Mouse (Mus musculus) heart, embryonic 10.5 days (tissue): ENCODE measurements around the gene Ptprk. TPM values are rescaled to one million over a fixed set of nuclear protein-coding genes. Genes with fewer than 3 reads are reported as not detected.

Experiments
- DNase-seq: peaks from one replicate; pipeline ENCODE4 v3.0.0-alpha.2; 2017; ENCODE audit warnings: low spot score
- H3K27ac ChIP-seq: fragments of 300-500 bp; sonication (generic); 2 replicates; pipeline ENCODE4 v1.5.1; 2016; ENCODE audit warnings: mild to moderate bottlenecking
- H3K27me3 ChIP-seq: fragments of 300-500 bp; sonication (generic); 2 replicates; pipeline ENCODE4 v1.6.1; 2016; ENCODE audit warnings: mild to moderate bottlenecking; ENCODE audit not compliant: poor library complexity, insufficient read depth, severe bottlenecking
- H3K36me3 ChIP-seq: fragments of 300-500 bp; sonication (generic); 2 replicates; pipeline ENCODE4 v1.6.1; 2016; ENCODE audit warnings: mild to moderate bottlenecking, moderate library complexity
- H3K4me1 ChIP-seq: fragments of 300-500 bp; sonication (generic); 2 replicates; pipeline ENCODE4 v1.6.1; 2016; ENCODE audit warnings: mild to moderate bottlenecking
- H3K4me3 ChIP-seq: fragments of 300-500 bp; sonication (generic); 2 replicates; pipeline ENCODE4 v1.5.1; 2016; ENCODE audit warnings: mild to moderate bottlenecking, moderate library complexity
- H3K9me3 ChIP-seq: fragments of 300-500 bp; sonication (generic); 2 replicates; pipeline ENCODE4 v1.6.1; 2016; ENCODE audit warnings: mild to moderate bottlenecking, moderate library complexity
- WGBS: fragments of 180-500 bp; shearing (Covaris S2); methylation state at CpG from one replicate; pipeline ENCODE4 v1.1.7; 2016; 5-methylcytosine and 5-hydroxymethylcytosine counted together
- polyA plus RNA-seq: library from polyadenylated mRNA; unstranded; fragments of >200 nt; fragmentation: Nextera tagmentation; extraction: Ambion mirVana; gene quantifications from 2 replicates; pipeline ENCODE4 v1.2.1, GENCODE M21; 2016

The Ptprk gene
- polyA plus RNA-seq, 1 experiment from 2014 or later, result 39.0 TPM

GRCm38 (mm10) chr10:28083625-28084024, 9.0 kb downstream of the Ptprk start:
- H3K27ac ChIP-seq, result no peak overlapping the region
- 54% methylated on average over 1 of the region's 1 CpGs for WGBS
- H3K9me3 ChIP-seq, result no peaks in the 10 kb centered on the region
- no peaks in the 10 kb centered on the region for H3K27me3 ChIP-seq
- H3K36me3 ChIP-seq, result no peaks in the 10 kb centered on the region
- no peak overlapping the region for H3K4me3 ChIP-seq
- 0 out of 2 replicates have a peak, but pooled peaks cover 3% of the 10 kb centered on the region for H3K4me1 ChIP-seq
- DNase-seq, result no peak

- no peak overlapping the region for H3K27ac ChIP-seq
- H3K4me1 ChIP-seq, result 0 out of 2 replicates have a peak, but pooled peaks cover 3% of the 10 kb centered on the region
- no peaks in the 10 kb centered on the region for H3K9me3 ChIP-seq
- H3K4me3 ChIP-seq, result no peak overlapping the region
- H3K36me3 ChIP-seq, result no peaks in the 10 kb centered on the region
- no peaks in the 10 kb centered on the region for H3K27me3 ChIP-seq
- 76% methylated on average over 6 of the region's 6 CpGs for WGBS
- no peak for DNase-seq
These were observed 12.7 kb downstream of the Ptprk start for GRCm38 (mm10) chr10:28087341-28087740.

GRCm38 (mm10) chr10:28087749-28088148, 13.1 kb downstream of the Ptprk start:
- no peak for DNase-seq
- WGBS, result 74% methylated on average over 3 of the region's 3 CpGs
- Histone ChIP-seq H3K4me3 (no peak overlapping the region), H3K27ac (no peak overlapping the region), H3K27me3 (no peaks in the 10 kb centered on the region), H3K4me1 (0 out of 2 replicates have a peak, but pooled peaks cover 3% of the 10 kb centered on the region), H3K9me3 (no peaks in the 10 kb centered on the region), H3K36me3 (no peaks in the 10 kb centered on the region)

DNA sequence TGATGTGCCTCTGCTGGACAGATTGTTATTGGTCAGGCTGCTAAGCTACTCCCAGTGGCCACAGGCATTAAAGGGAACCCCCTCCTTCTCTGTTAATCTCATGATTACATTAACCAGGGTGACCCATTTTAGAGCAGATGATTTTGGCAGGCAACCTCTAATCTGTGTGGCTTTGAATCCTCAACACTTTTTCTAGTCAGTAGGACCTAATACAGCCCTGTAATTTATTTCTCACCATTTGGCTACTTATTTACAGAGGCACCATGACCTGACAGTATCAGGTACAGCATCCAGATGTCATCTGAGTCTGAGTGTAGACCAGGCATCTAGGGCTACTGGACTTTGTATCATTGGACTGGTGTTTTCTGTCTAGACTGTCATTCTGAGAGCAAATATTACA, 21.4 kb downstream of the Ptprk start:
- Histone ChIP-seq H3K36me3 (no peaks in the 10 kb centered on the region), H3K4me3 (no peak overlapping the region), H3K4me1 (no peaks in the 10 kb centered on the region), H3K27ac (no peak overlapping the region), H3K9me3 (no peaks in the 10 kb centered on the region), H3K27me3 (no peaks in the 10 kb centered on the region)
- no peak for DNase-seq

- H3K36me3 ChIP-seq, result no peaks in the 10 kb centered on the region
- H3K4me1 ChIP-seq, result 0 out of 2 replicates have a peak, but pooled peaks cover 1% of the 10 kb centered on the region
- WGBS, result 59% methylated on average over 7 of the region's 7 CpGs
- H3K9me3 ChIP-seq, result no peaks in the 10 kb centered on the region
- no peak overlapping the region for H3K4me3 ChIP-seq
- H3K27ac ChIP-seq, result no peak overlapping the region
- DNase-seq, result no peak
- H3K27me3 ChIP-seq, result no peaks in the 10 kb centered on the region
These were observed 23.0 kb downstream of the Ptprk start for GRCm38 (mm10) chr10:28097637-28098036.

- Histone ChIP-seq H3K9me3 (no peaks in the 10 kb centered on the region), H3K4me3 (no peak overlapping the region), H3K4me1 (0 out of 2 replicates have a peak, but pooled peaks cover 2% of the 10 kb centered on the region), H3K36me3 (no peaks in the 10 kb centered on the region), H3K27me3 (no peaks in the 10 kb centered on the region), H3K27ac (no peak overlapping the region)
- 53% methylated on average over 2 of the region's 2 CpGs for WGBS
- no peak for DNase-seq
These were observed 24.3 kb downstream of the Ptprk start for GRCm38 (mm10) chr10:28098923-28099322.

DNA sequence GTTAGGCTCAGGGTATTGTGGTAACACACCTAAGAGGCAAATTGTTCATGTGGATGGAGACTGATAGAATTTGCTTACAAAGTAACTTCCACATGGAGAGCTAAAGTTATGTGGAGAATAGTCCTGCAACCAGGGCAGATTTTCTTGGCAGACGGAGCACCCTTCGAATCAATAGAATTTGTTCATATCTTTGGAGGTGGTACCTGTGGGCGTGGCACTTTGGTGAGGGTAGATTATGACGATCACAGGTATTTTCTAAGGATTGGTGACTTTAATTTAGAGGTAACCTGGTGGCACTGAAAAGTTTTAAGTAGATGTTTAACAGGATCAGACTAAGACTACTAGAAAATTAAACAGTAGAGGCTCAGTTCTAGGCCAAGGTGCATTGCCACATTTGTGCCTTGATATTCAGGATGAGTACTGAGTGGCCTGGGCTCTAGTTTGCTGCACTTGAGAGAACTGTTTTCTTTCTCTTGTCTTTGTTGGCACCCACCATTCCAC, 28.8 kb downstream of the Ptprk start:
- WGBS, result 92% methylated on average over 4 of the region's 4 CpGs
- H3K4me1 ChIP-seq, result peaks cover 10% of the 10 kb centered on the region; the same call in 1 of the 2 replicates
- DNase-seq, result no peak
- no peaks in the 10 kb centered on the region for H3K9me3 ChIP-seq
- H3K36me3 ChIP-seq, result no peaks in the 10 kb centered on the region
- H3K4me3 ChIP-seq, result no peak overlapping the region
- no peak overlapping the region for H3K27ac ChIP-seq
- H3K27me3 ChIP-seq, result no peaks in the 10 kb centered on the region

DNA sequence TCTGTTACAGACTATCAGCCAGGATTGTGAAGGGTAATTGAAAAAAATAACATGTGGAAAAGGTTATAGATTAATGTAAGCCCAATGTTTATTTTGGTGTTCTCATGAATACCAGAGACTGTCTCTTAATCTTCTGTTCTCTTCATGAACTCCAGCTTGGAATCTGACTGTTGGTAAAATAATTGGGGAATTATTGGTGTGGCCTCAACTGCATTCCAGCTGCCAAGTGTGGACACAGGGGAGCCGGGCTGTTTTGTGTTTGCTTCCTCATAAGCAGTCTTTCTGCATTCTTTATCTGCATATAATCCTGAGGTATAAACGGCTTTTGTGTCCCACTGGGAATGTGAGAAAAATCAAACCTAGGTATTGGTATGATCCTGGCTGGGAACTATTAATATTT, 29.3 kb downstream of the Ptprk start:
- 71% methylated on average over 2 of the region's 2 CpGs for WGBS
- Histone ChIP-seq H3K27ac (no peak overlapping the region), H3K27me3 (no peaks in the 10 kb centered on the region), H3K9me3 (no peaks in the 10 kb centered on the region), H3K36me3 (no peaks in the 10 kb centered on the region), H3K4me1 (peaks cover 12% of the 10 kb centered on the region; the same call in 1 of the 2 replicates), H3K4me3 (no peak overlapping the region)
- DNase-seq, result no peak

GRCm38 (mm10) chr10:28105247-28105646, 30.6 kb downstream of the Ptprk start:
- Histone ChIP-seq H3K27me3 (no peaks in the 10 kb centered on the region), H3K27ac (no peak overlapping the region), H3K4me1 (peaks cover 12% of the 10 kb centered on the region), H3K4me3 (no peak overlapping the region), H3K9me3 (no peaks in the 10 kb centered on the region), H3K36me3 (no peaks in the 10 kb centered on the region)
- DNase-seq, result no peak
- WGBS, result 85% methylated on average over 6 of the region's 6 CpGs

- no peaks in the 10 kb centered on the region for H3K36me3 ChIP-seq
- no peak overlapping the region for H3K4me3 ChIP-seq
- peaks cover 14% of the 10 kb centered on the region; the same call in 1 of the 2 replicates for H3K4me1 ChIP-seq
- DNase-seq, result no peak
- H3K9me3 ChIP-seq, result no peaks in the 10 kb centered on the region
- no peak overlapping the region for H3K27ac ChIP-seq
- no peaks in the 10 kb centered on the region for H3K27me3 ChIP-seq
- 62% methylated on average over 8 of the region's 8 CpGs for WGBS
These were observed 38.4 kb downstream of the Ptprk start for GRCm38 (mm10) chr10:28112826-28113589.

- no peaks in the 10 kb centered on the region for H3K27me3 ChIP-seq
- 35% methylated on average over 3 of the region's 3 CpGs for WGBS
- peaks cover 8% of the 10 kb centered on the region; the same call in 1 of the 2 replicates for H3K4me1 ChIP-seq
- H3K27ac ChIP-seq, result no peak overlapping the region
- no peak overlapping the region for H3K4me3 ChIP-seq
- H3K36me3 ChIP-seq, result no peaks in the 10 kb centered on the region
- H3K9me3 ChIP-seq, result no peaks in the 10 kb centered on the region
- no peak for DNase-seq
These were observed 39.3 kb downstream of the Ptprk start for GRCm38 (mm10) chr10:28113879-28114278.

- H3K36me3 ChIP-seq, result no peaks in the 10 kb centered on the region
- no peak overlapping the region for H3K4me3 ChIP-seq
- H3K4me1 ChIP-seq, result peaks cover 8% of the 10 kb centered on the region; the same call in 1 of the 2 replicates
- DNase-seq, result no peak
- no peak overlapping the region for H3K27ac ChIP-seq
- no peaks in the 10 kb centered on the region for H3K9me3 ChIP-seq
- H3K27me3 ChIP-seq, result no peaks in the 10 kb centered on the region
These were observed 42.4 kb downstream of the Ptprk start for GRCm38 (mm10) chr10:28116982-28117381.

- Histone ChIP-seq H3K4me1 (peaks cover 4% of the 10 kb centered on the region; the same call in 1 of the 2 replicates), H3K27me3 (no peaks in the 10 kb centered on the region), H3K27ac (no peak overlapping the region), H3K36me3 (no peaks in the 10 kb centered on the region), H3K9me3 (no peaks in the 10 kb centered on the region), H3K4me3 (no peak overlapping the region)
- WGBS, result 90% methylated on average over 6 of the region's 6 CpGs
- DNase-seq, result no peak
These were observed 44.3 kb downstream of the Ptprk start for GRCm38 (mm10) chr10:28118783-28119365.
